ENCODE assay signal across 12 mouse cellular contexts in the genomic region with DNA sequence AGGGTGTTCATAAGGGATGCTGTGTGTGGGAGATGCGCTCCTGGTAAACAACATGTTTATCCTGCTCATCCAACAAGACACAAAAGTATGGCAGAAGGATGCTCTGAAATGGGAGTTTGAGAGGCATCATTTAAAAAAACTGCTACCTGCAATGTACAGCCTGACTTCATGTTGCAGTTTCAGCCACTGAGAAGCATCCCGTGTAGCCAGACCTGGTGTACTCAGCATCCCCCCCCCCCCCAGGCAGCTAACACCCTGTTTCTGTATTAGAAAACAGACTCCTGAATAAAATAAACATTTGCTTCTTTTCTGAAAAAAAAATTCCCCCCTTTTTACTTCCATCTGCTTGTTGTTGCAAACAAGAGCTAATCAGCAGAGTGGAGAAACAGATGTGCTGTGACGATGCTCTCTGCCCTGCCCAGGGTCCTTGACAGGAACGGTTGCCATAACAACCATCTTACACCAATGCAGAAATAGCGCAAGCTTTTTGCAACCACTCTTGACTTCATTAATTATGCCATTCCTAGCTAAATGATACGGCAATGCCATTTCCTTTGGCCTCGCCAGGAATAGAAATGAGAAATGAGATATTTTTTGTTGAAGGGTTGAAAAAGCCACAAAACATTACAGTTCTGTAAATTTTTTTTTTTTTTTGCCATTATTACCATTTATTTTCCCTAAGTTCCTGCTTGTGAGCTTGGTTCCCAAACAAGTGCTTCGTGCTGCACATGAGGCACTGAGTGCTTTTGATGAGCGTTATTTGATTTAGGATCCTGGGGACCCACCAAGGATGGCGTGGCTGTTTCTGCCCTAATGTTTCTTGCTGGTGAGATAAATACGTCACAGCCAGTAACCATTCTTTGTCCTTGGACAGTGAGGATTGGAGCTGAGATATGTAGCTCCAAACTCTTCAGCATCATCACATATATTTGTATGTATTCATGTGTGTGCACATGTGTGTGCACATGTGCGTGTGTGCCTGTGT.
A peak's percentile ranks its signal among the peaks of the same experiment; 100 is the strongest.
DNase-seq lines count a peak whose midpoint lies in the region; ATAC-seq and TF ChIP-seq lines count a peak whose summit lies in the region.
"Had no signal": no experiment of that assay in that cellular context is flagged by ENCODE, and none has a peak within 500 bp of the region (broad histone marks: within the 10 kb centered on the region; RNA-seq: fewer than 3 reads in every experiment).

No protein-coding gene starts in this region.

- 30% methylated on average over 12 of the region's 12 CpGs for WGBS in hindbrain, embryonic 16.5 days
- 22% methylated on average over 12 of the region's 12 CpGs for WGBS in olfactory bulb, adult 2 months

- no peaks in the 10 kb centered on the region for H3K27me3 ChIP-seq in hindbrain, embryonic 16.5 days (replicated peaks; ENCODE audit: control insufficient read depth, insufficient read depth, low read length)
- H3K27me3 ChIP-seq: limb, embryonic 15.5 days had no signal

- peak overlapping the region; percentile 21 for H3K4me2 ChIP-seq in hindbrain, embryonic 16.5 days (ENCODE audit: low read length)
- H3K4me2 ChIP-seq: heart, embryonic 13.5 days; limb, embryonic 15.5 days had no signal

- H3K36me3 ChIP-seq in hindbrain, embryonic 16.5 days (ENCODE audit: control insufficient read depth, insufficient read depth, low read length) = no peaks in the 10 kb centered on the region
- H3K36me3 ChIP-seq: heart, embryonic 13.5 days; limb, embryonic 15.5 days had no signal

- H3K9me3 ChIP-seq in hindbrain, embryonic 16.5 days (ENCODE audit: control insufficient read depth, low read length) = no peaks in the 10 kb centered on the region
- H3K9me3 ChIP-seq: heart, embryonic 13.5 days; limb, embryonic 15.5 days; megakaryocyte, embryonic 14.5 days had no signal

- no peak for TF ChIP-seq CTCF in olfactory bulb, adult 2 months (IDR thresholded peaks at IDR 0.05; ENCODE audit: insufficient read depth, low read depth, low read length)

- TF ChIP-seq POLR2A in olfactory bulb, adult 2 months (IDR thresholded peaks at IDR 0.05; ENCODE audit: insufficient read depth, low read depth, low read length) = no peak

- H3K4me3 ChIP-seq in hindbrain, embryonic 16.5 days (ENCODE audit: low read length) = no peak overlapping the region
- H3K4me3 ChIP-seq in olfactory bulb, adult 2 months (ENCODE audit: insufficient read depth, low read depth, low read length) = no peak overlapping the region
- H3K4me3 ChIP-seq: heart, embryonic 13.5 days; limb, embryonic 15.5 days; megakaryocyte, embryonic 14.5 days had no signal

- H3K4me1 ChIP-seq in hindbrain, embryonic 16.5 days (ENCODE audit: control insufficient read depth, insufficient read depth, low read depth, low read length) = peaks cover 13% of the 10 kb centered on the region
- H3K4me1 ChIP-seq in olfactory bulb, adult 2 months (ENCODE audit: control insufficient read depth, insufficient read depth, low read length) = peaks cover 31% of the 10 kb centered on the region
- H3K4me1 ChIP-seq: heart, embryonic 13.5 days; limb, embryonic 15.5 days; megakaryocyte, embryonic 14.5 days had no signal

- H3K9ac ChIP-seq in hindbrain, embryonic 16.5 days (ENCODE audit: low read depth, low read length) = no peak overlapping the region; the same call in 1 of the 2 replicates
- H3K9ac ChIP-seq: heart, embryonic 13.5 days; limb, embryonic 15.5 days had no signal

- intact Hi-C loops in left cerebral cortex, postnatal 14 days (cut with DNase I) = no loop called here

- ATAC-seq in hindbrain, embryonic 16.5 days = peak; percentile 89

- H3K27ac ChIP-seq in hindbrain, embryonic 16.5 days (ENCODE audit: low read depth, low read length) = peak overlapping the region; percentile 73
- H3K27ac ChIP-seq in olfactory bulb, adult 2 months (ENCODE audit: insufficient read depth, low read depth, low read length) = peak overlapping the region; percentile 100
- H3K27ac ChIP-seq: heart, embryonic 13.5 days; limb, embryonic 15.5 days had no signal

- DNase-seq in left cerebral cortex, postnatal 14 days (ENCODE audit: low spot score in 2 of 2) = peak; percentile 42 to 59
- DNase-seq in left cerebral cortex, adult 18-20 months (ENCODE audit: low spot score in 2 of 2) = no peak
- DNase-seq in embryo, embryonic 11 days = peak; percentile 70
- DNase-seq in Muller cell, postnatal 12 days (ENCODE audit: inconsistent ontology term) = no peak
- no peak for DNase-seq in urinary bladder, postnatal 10 days (ENCODE audit: low spot score)
- DNase-seq in heart, adult 8-10 months (ENCODE audit: low spot score) = no peak
- DNase-seq: right cerebral cortex, postnatal 4 days had no signal

Comparison
In these comparisons a context has a peak if more than half of its experiments do, and no peak if none do; other contexts are left out.
1. DNase-seq: peak in left cerebral cortex, postnatal 14 days (2 of 2) and embryo, embryonic 11 days (single experiment); none in left cerebral cortex, adult 18-20 months (0 of 2), Muller cell, postnatal 12 days (single experiment), urinary bladder, postnatal 10 days (single experiment) and heart, adult 8-10 months (single experiment).